Mouse (Mus musculus): Measurements from ENCODE around the gene Abcb1b.
A peak's percentile ranks its signal among the peaks of the same experiment; 100 is the strongest.
"Not testable (repeated sequence)": the region's sequence is repeated elsewhere in the genome, so short reads cannot be mapped to it uniquely, and the experiment has no call there.

The Abcb1b gene

DNA sequence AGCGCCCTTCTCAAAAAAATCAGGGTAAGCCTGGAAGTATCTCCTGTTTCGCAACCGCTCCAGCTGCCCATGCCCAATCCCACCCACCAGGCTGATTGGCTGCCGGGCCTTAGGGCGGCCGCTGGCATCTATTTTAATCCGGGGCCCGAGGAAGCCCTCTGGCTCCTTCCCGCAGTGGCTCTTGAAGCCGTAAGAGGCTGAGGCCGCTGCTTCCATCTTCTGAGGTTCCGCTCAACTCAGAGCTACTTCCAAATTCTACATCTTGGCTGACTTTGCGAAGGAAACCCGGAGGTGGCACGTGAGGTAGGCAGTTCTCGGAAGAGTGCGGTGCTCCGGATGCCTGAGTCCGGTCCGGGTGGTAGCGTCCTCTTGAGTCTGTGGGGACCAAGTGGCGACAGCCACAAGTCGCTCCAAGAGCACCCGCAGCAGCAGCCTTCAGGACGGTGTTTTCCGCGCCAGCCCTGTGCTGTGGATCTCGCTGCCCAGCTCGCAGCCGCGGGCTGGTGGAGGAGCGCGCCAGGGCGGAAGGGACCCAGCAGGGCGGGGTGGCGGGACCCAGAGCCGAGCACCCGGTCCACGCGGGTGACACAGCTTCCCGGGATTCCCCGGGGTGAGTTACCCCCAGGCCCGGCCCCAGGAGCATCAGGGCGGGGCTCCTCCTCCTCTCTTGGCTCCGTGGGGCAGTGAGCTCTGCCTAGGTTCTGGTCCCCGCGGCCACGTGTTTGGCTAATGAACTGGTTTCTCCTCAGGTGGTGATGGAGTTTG, at the start of gene Abcb1b:
Abcb1b (plus strand) TSS at position 161 of the 765 bp plus-strand sequence.
- DNase-seq (ENCODE audit: low spot score in 2 of 2): peak; percentile 28 to 73

- DNase-seq (ENCODE audit: low spot score in 2 of 2): no peak
Observed at GRCm38 (mm10) chr5:8772866-8773265, 25.1 kb upstream of the Abcb1b start.

DNA sequence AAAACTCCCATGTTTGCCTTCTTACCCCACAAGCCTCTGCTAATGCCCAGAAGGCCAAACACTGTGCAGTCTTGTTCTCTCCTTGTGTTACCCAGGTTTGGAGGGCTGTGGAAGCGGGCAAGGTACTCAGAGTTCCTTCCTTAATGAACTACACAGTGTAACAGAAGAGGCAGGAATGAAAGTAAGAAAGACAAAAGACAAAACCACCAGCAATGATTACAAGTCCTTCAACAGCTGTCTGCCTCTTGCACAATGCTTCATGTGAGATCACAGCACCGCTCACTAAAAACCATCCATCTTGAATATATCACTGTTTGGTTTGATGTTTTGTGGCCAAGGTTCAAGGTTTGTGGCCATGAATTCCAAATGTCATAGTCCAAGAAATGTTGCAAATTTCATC, 19.6 kb upstream of the Abcb1b start:
- DNase-seq (ENCODE audit: low spot score in 2 of 2): no peak

- no peak for DNase-seq (ENCODE audit: low spot score in 2 of 2)
Observed at GRCm38 (mm10) chr5:8778751-8779150, 19.2 kb upstream of the Abcb1b start.

DNA sequence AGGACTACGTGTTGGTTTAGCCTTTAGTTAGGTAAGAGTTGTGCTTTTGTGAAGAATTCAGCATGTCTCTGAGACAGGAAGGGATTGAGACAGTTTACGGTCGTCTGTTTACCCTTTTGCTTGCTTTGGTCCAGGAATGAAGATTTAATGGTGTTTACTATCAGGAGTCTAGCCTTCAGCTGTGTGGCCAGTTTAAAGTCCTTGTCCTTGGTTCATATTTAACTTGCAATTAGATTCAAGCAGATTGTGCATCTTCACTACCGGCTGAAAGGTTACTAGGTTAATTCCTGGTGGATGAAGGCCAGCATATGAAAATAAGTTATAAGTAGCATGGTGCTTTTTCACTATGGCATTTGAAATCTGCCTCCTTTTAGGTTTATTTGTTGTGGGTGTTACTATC, 5.7 kb upstream of the Abcb1b start:
- no peak for DNase-seq (ENCODE audit: low spot score in 2 of 2)

- DNase-seq (ENCODE audit: low spot score in 2 of 2): no peak
Observed at GRCm38 (mm10) chr5:8798752-8799115, 787 bp downstream of the Abcb1b start.

DNA sequence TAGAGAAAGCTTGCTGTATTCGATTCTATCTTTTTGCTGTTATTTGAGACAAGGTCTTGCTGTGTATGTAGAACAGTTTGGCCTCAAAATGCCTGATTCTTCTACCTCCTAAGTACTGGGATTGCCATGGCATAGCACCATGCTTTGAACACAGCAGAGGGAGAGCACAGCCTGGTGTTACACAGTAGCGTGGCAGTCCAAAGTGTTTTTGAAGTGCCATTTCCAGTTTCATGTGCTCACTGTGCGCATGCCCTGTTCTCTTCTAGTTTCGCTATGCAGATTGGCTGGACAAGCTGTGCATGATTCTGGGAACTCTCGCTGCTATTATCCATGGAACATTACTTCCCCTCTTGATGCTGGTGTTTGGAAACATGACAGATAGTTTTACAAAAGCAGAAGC, 7.8 kb downstream of the Abcb1b start:
- no peak for DNase-seq (ENCODE audit: low spot score in 2 of 2)

GRCm38 (mm10) chr5:8807137-8808004, 9.4 kb downstream of the Abcb1b start:
- no peak for DNase-seq (ENCODE audit: low spot score in 2 of 2)

- no peak for DNase-seq (ENCODE audit: low spot score in 2 of 2)
Observed at GRCm38 (mm10) chr5:8813872-8814271, 15.9 kb downstream of the Abcb1b start.

GRCm38 (mm10) chr5:8819635-8820591, 22.0 kb downstream of the Abcb1b start:
- no peak for DNase-seq (ENCODE audit: low spot score in 2 of 2)

DNA sequence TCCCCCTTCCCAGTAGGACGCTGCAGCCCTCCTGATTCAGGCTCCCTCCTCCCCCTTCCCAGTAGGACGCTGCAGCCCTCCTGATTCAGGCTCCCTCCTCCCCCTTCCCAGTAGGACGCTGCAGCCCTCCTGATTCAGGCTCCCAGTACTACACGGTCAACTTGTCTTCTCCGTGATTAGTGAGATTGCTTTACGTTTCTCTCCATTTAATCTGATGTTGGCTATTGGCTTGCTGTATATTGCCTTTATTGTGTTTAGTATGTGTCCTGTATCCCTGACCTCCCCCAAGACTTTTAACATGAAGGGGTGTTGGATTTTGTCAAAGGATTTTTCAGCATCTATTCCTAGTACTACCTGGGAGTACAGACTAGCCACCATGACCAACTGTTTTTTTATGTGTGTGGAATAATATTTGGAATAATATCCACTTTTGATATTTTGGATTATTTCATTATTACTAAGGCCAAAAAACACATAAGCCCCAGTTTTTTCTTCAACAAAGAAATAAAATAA, 22.7 kb downstream of the Abcb1b start:
- not testable (repeated sequence) for DNase-seq (ENCODE audit: low spot score in 2 of 2)

DNA sequence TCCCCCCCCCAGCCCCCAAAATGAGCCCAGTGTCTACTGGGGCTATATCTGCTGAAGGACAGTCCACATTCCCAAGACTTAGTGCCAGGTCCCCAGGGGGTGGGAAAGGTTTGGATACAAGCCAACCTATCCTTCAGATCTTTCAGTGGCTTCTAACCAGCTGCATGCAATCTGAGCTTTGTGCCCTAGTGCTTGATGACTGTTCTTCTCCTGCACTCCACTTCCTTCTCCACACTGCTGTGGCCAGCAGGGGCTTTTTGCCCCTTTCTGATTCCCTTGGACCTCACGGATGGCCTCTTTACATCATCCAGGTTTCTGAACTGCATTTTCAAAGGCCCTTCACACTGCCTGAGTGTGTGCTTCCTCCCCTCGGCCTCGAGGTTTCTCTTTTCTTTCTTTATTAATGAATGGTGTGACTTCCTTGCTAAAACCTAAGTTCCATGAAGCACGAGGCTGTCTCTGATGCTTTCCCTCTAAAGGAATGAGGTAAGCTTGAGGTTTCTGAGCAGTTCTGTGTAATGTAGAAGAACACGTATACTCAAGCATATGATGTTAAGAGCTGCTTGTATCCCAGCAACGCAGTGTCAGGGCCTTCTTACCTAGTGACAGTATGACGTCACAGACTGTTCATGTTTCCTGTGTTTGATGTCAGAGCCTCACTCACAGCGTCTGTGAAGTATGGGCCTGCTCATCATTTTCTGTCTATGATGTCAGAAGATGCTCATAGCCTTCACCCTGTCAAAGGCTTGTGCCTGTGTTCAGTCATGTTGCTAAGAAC, 40.9 kb downstream of the Abcb1b start:
- DNase-seq (ENCODE audit: low spot score in 2 of 2): no peak

DNA sequence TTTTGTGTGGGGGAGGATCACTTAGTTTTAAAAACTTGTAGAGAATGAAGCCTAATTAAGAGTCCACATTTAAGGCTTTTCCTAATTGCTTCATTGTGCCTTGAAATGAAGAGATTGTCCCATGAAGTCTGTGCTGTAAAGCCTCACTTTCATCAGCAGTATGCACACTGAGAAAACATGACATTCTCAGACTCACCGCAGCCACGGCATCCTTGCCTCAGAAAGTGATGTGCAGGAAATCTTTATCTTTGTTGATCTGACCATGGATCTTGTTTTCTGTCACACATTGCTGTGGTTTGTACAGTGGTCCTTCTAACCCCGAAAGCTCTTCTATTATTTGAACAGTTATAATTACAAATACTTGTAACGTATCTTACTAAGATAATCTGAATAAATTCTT, 41.7 kb downstream of the Abcb1b start:
- DNase-seq (ENCODE audit: low spot score in 2 of 2): no peak

DNA sequence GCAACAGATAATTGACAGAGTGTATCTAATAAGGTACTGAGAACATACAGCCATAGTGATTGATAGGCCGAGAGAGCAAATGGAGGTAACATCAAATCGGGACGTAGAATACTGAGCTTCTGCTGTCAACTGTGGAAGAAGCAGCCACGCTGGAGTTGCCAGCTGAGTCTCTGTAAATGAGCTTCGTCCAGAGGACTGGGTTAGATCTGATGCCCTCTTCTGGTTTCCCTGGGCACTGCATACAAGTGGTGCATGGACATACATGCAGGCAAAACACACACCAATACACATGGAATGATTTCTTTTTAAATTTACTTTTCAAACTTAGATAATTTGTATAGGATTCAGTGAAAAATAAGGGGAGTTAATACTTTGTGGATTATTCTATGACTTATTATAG, 42.9 kb downstream of the Abcb1b start:
- peak; percentile 13 to 29 for DNase-seq (ENCODE audit: low spot score in 2 of 2)

DNA sequence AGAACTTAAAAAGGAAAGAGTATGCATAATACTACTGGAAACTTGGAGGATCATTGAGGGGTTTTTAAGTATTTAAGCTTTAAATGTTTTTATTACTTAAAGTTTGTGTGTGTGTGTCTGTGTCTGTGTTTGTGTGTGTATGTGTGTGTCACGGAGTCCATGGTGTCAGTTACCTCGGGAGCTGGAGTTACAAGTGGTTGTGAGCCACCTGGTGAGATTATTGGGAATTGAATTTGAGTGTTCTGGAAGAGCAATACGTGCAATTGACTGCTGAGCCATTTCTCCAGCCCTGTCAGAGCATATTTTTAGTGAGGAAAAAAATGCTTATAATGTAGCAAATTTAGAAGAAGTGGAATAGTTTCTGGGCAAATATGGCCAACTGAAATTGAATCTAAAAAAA, 44.9 kb downstream of the Abcb1b start:
- no peak for DNase-seq (ENCODE audit: low spot score in 2 of 2)

DNA sequence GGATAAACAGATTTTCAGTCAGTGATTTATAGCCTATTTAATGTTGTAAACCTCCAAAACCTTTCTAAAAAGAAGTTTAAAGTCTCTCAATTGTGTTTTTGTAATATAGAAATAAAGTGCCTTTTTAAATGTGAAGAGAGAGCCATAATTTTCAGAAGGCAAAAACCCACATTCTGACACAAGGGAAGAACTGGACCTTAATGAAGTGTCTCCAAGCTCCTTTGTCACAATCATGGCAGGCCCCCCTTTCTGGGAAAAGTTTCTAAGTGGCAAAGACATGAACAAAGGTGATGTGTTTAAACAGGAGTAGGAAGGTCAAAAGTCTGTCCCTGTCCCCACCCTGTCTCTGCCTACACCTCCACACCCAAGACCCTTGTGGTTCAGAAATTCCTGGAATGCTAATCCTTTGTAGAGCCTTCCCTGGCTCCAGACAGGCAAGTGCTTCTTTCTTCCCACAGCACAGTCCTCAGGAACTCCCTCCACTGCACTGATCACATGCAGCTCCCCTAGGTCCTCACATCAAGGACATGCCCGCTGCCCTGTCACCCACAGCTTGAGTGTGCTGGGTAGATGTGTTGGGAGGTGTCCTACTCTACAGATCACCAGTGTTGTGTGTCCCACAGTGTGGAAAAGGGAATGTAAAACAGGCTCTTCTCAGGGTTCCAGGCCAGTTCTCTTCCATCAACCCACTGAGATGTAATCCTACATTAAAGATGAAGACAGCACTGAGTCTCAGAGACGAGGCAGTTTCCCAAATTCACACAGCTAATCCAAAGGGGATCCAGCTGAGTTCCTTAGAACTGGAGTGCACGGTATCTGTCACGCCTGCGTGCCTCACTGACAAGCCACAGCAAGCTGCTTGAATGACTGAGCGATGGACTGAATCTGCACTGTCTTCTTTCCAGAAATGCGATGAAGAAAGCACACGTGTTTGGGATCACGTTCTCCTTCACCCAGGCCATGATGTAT, 50.9 kb downstream of the Abcb1b start:
- DNase-seq (ENCODE audit: low spot score in 2 of 2): not testable (repeated sequence)

- DNase-seq (ENCODE audit: low spot score in 2 of 2): no peak
Observed at GRCm38 (mm10) chr5:8850851-8851250, 52.9 kb downstream of the Abcb1b start.

DNA sequence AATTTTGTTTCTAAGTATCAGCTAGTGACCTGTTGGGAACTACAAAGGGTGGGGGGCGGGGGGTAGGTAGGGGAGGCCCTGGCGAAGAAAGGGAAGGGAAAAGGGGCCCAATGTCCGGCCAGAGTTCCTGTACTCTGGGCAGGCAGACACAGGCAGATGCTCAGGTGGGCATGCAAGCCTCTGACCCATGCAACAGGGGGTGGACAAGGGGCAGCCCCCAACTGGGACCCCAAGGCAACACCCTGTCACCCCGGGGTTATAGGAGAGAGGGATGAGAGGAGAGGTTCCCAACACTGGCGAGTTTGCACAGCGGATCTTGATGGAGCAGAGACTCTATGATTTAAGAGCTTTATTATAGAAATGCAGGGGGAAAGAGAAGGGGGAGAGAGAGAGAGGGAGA, 59.3 kb downstream of the Abcb1b start:
- no peak for DNase-seq (ENCODE audit: low spot score in 2 of 2)

DNA sequence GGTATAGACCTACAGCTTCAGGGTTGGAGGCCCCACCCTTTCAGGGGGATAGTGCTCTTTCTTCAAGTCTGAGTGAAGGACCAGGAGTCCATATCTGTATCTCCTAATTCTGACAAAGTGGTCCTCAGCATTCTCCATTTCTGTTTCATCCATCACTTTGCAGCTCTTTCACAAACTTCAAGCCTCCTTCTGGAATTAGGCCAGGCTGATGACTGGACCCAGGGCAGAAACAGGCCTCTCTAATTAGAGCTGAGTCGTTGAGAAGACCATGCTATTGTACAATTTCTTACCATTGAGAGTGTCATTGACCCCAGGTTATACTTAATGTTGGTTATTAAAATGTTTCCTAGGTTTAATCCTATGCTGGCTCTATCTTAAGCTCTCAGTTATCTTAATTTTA, 63.9 kb downstream of the Abcb1b start:
- no peak for DNase-seq (ENCODE audit: low spot score in 2 of 2)
